Mouse (Mus musculus) MEL (cell line): Measurements from ENCODE around the gene Wdr48. TPM values are rescaled to one million over a fixed set of nuclear protein-coding genes. Genes with fewer than 3 reads are reported as not detected.

Source experiments
- DNase-seq: peaks from one replicate; pipeline ENCODE4 v3.0.0; 2011; ENCODE audit warnings: low read depth, low spot score
- H3K27ac ChIP-seq: 2 replicates; pipeline ENCODE4 v1.5.1; 2012; ENCODE audit warnings: low read depth, mild to moderate bottlenecking, control low read depth, low read length, moderate library complexity; ENCODE audit not compliant: control insufficient read depth
- H3K27me3 ChIP-seq, 2 experiments: fragments of 150-350 bp in 1 of 2; sonication (generic) in 1 of 2; 2 replicates each; pipeline ENCODE4 v1.6.1; 2012; ENCODE audit warnings: low read length in 2 of 2, mild to moderate bottlenecking in 2 of 2, improper control_type of control experiment in 1 of 2, moderate library complexity in 1 of 2; ENCODE audit not compliant: insufficient read depth in 2 of 2, control insufficient read depth in 1 of 2
- H3K36me3 ChIP-seq, 2 experiments: 2 replicates each; pipeline ENCODE4 v1.6.1; 2012 to 2014; ENCODE audit warnings: low read length in 2 of 2, improper control_type of control experiment in 1 of 2, inconsistent platforms in 1 of 2, mild to moderate bottlenecking in 1 of 2; ENCODE audit not compliant: insufficient read depth in 2 of 2, control insufficient read depth in 1 of 2
- H3K4me1 ChIP-seq, 2 experiments: fragments of 150-350 bp in 1 of 2; sonication (generic) in 1 of 2; 2 replicates each; pipeline ENCODE4 v1.6.1; 2012; ENCODE audit warnings: low read length in 2 of 2, improper control_type of control experiment in 1 of 2, mild to moderate bottlenecking in 1 of 2; ENCODE audit not compliant: insufficient read depth in 2 of 2, control insufficient read depth in 1 of 2
- H3K4me3 ChIP-seq, 2 experiments: fragments of 150-350 bp in 1 of 2; sonication (generic) in 1 of 2; 2 replicates each; pipeline ENCODE4 v1.5.1; 2012; ENCODE audit warnings: low read depth in 2 of 2, low read length in 2 of 2, mild to moderate bottlenecking in 2 of 2, moderate library complexity in 2 of 2, control low read depth in 1 of 2, improper control_type of control experiment in 1 of 2; ENCODE audit not compliant: control insufficient read depth in 1 of 2, insufficient read depth in 1 of 2
- H3K79me2 ChIP-seq: 2 replicates; pipeline ENCODE4 v1.6.1; 2012; ENCODE audit warnings: mild to moderate bottlenecking, low read length, moderate library complexity; ENCODE audit not compliant: control insufficient read depth, poor library complexity, insufficient read depth
- H3K9ac ChIP-seq: 2 replicates; pipeline ENCODE4 v1.6.1; 2012; ENCODE audit warnings: low read depth, mild to moderate bottlenecking, control low read depth, low read length, moderate library complexity; ENCODE audit not compliant: control insufficient read depth, poor library complexity, severe bottlenecking
- H3K9me3 ChIP-seq: fragments of 150-350 bp; sonication (generic); replicated peaks from 2 replicates; pipeline ENCODE4 v1.6.1; 2012; ENCODE audit warnings: mild to moderate bottlenecking, low read length, improper control_type of control experiment, moderate library complexity; ENCODE audit not compliant: insufficient read depth
- BHLHE40 ChIP-seq: IDR thresholded peaks from 2 replicates; pipeline ENCODE4 v1.6.1; 2012; ENCODE audit warnings: low read depth, mild to moderate bottlenecking, inconsistent platforms, low read length, improper control_type of control experiment, borderline replicate concordance
- CTCF ChIP-seq, 3 experiments: IDR thresholded peaks in 2 of 3; conservative IDR thresholded peaks in 1 of 3; 2 replicates each; pipeline ENCODE4 v1.5.1; 2011 to 2012; ENCODE audit warnings: low read length in 3 of 3, low read depth in 2 of 3, mild to moderate bottlenecking in 2 of 3, improper control_type of control experiment in 1 of 3, inconsistent platforms in 1 of 3, mixed read lengths in 1 of 3, moderate library complexity in 1 of 3; ENCODE audit not compliant: control insufficient read depth in 1 of 3, insufficient read depth in 1 of 3, poor library complexity in 1 of 3, severe bottlenecking in 1 of 3
- E2F4 ChIP-seq: IDR thresholded peaks from 2 replicates; pipeline ENCODE4 v1.6.1; 2011; ENCODE audit warnings: low read depth, low read length, improper control_type of control experiment, borderline replicate concordance
- ELF1 ChIP-seq: IDR thresholded peaks from 2 replicates; pipeline ENCODE4 v1.6.1; 2014; ENCODE audit warnings: low read depth, mild to moderate bottlenecking, inconsistent platforms, low read length, improper control_type of control experiment, moderate library complexity
- EP300 ChIP-seq, 2 experiments: IDR thresholded peaks; 2 replicates each; pipeline ENCODE4 v1.6.1; 2011; ENCODE audit warnings: improper control_type of control experiment in 2 of 2, low read length in 2 of 2, low read depth in 1 of 2, mild to moderate bottlenecking in 1 of 2
- ETS1 ChIP-seq: IDR thresholded peaks from 2 replicates; pipeline ENCODE4 v1.6.1; 2012; ENCODE audit warnings: low read depth, mild to moderate bottlenecking, inconsistent platforms, low read length, improper control_type of control experiment, moderate library complexity
- GABPA ChIP-seq: IDR thresholded peaks from 2 replicates; pipeline ENCODE4 v1.6.1; 2012; ENCODE audit warnings: low read depth, mild to moderate bottlenecking, inconsistent platforms, low read length, improper control_type of control experiment, moderate library complexity
- GATA1 ChIP-seq: IDR thresholded peaks from 2 replicates; pipeline ENCODE4 v1.6.1; 2011; ENCODE audit warnings: low read depth, low read length, improper control_type of control experiment
- KAT2A ChIP-seq: conservative IDR thresholded peaks from 2 replicates; pipeline ENCODE4 v1.6.1; 2012; ENCODE audit warnings: low read depth, low read length, improper control_type of control experiment, inconsistent platforms
- MAX ChIP-seq: IDR thresholded peaks from 2 replicates; pipeline ENCODE4 v1.6.1; 2011; ENCODE audit warnings: low read length, improper control_type of control experiment
- MAZ ChIP-seq: IDR thresholded peaks from 2 replicates; pipeline ENCODE4 v1.6.1; 2012; ENCODE audit warnings: low read depth, mild to moderate bottlenecking, inconsistent platforms, low read length, improper control_type of control experiment
- NELFE ChIP-seq: IDR thresholded peaks from 2 replicates; pipeline ENCODE4 v1.6.1; 2011; ENCODE audit warnings: low read depth, low read length, improper control_type of control experiment
- NRF1 ChIP-seq: IDR thresholded peaks from 2 replicates; pipeline ENCODE4 v1.6.1; 2014; ENCODE audit warnings: low read depth, mild to moderate bottlenecking, inconsistent platforms, low read length, improper control_type of control experiment, moderate library complexity; ENCODE audit not compliant: poor library complexity, insufficient read depth, severe bottlenecking
- POLR2AphosphoS2 ChIP-seq: IDR thresholded peaks from 2 replicates; pipeline ENCODE4 v1.6.1; 2011; ENCODE audit warnings: low read length, improper control_type of control experiment
- POLR2AphosphoS5 ChIP-seq: IDR thresholded peaks from 2 replicates; pipeline ENCODE4 v1.6.1; 2012; ENCODE audit warnings: low read depth, borderline replicate concordance, mild to moderate bottlenecking, inconsistent platforms, low read length, moderate library complexity, mixed read lengths
- RAD21 ChIP-seq: IDR thresholded peaks from 2 replicates; pipeline ENCODE4 v1.6.1; 2011; ENCODE audit warnings: mild to moderate bottlenecking, low read depth, low read length, improper control_type of control experiment
- RCOR1 ChIP-seq: IDR thresholded peaks from 2 replicates; pipeline ENCODE4 v1.6.1; 2012; ENCODE audit warnings: low read depth, mild to moderate bottlenecking, inconsistent platforms, low read length, improper control_type of control experiment
- SIN3A ChIP-seq: IDR thresholded peaks from 2 replicates; pipeline ENCODE4 v1.6.1; 2012; ENCODE audit warnings: low read length, improper control_type of control experiment, inconsistent platforms
- TBP ChIP-seq: IDR thresholded peaks from 2 replicates; pipeline ENCODE4 v1.8.0; 2011; ENCODE audit warnings: low read depth, low read length, improper control_type of control experiment
- UBTF ChIP-seq: IDR thresholded peaks from 2 replicates; pipeline ENCODE4 v1.6.1; 2012; ENCODE audit warnings: low read depth, mild to moderate bottlenecking, inconsistent platforms, low read length, improper control_type of control experiment, moderate library complexity, borderline replicate concordance; ENCODE audit not compliant: insufficient read depth
- USF2 ChIP-seq, 2 experiments: IDR thresholded peaks; 2 replicates each; pipeline ENCODE4 v1.6.1; 2011 to 2012; ENCODE audit warnings: improper control_type of control experiment in 2 of 2, low read length in 2 of 2, borderline replicate concordance in 1 of 2, inconsistent platforms in 1 of 2, low read depth in 1 of 2, mild to moderate bottlenecking in 1 of 2; ENCODE audit not compliant: insufficient read depth in 1 of 2
- ZNF384 ChIP-seq: IDR thresholded peaks from 2 replicates; pipeline ENCODE4 v1.6.1; 2012; ENCODE audit warnings: low read depth, mild to moderate bottlenecking, inconsistent platforms, low read length, improper control_type of control experiment
- polyA plus RNA-seq, 2 experiments: library from polyadenylated mRNA; stranded (reverse) in 1 of 2; unstranded in 1 of 2; fragments of >175 nt in 1 of 2; fragments of >200 nt in 1 of 2; gene quantifications; 2 replicates each; pipeline versions ENCODE4 v1.2.1 to v1.2.4; 2012; ENCODE audit warnings: low replicate concordance in 2 of 2, low read depth in 1 of 2; ENCODE audit not compliant: insufficient read length in 2 of 2, insufficient read depth in 1 of 2, missing spikeins in 1 of 2
- total RNA-seq: library from RNA; depleted of rRNA; stranded (reverse); fragments of 300-350 nt; gene quantifications from 2 replicates; pipeline ENCODE4 v1.2.3, GENCODE M21; 2012

Wdr48 gene
- total and polyA plus RNA-seq, 3 experiments: 31.0 to 40.5 TPM; not detected in 1

DNA sequence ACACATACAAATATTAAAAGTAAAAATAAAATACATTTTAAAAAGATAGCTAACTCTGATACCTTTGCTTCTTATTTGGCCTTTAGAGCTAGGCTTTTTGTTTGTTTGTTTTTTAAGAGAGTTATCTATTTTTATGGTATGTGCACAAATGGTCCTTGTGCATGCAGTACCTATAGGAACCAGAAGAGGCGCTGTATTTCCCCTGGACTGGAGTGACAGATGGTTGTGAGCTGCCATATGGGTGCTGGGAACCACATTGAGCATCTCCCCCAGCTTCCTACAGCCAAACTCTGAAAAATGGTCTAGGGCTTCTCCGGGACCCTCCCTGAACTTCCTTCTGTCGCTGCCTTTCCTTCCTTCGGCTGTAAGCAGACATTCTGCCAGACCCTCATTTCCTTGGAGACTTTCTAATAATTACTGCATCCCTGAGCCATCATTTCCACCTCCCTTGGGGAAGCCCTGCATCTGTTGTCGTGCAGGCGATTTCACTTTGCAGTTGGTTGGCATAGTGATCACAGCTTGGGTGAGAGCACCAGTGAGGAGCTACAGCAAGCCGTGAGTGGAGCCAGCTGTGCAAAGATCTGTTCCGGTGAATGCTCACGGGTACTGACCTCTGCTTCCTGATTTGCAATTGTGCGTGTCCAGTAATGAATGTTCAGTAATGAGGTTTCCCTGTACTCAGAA, 42.2 kb upstream of the Wdr48 start:
- peak; percentile 9 for DNase-seq
- H3K9me3 ChIP-seq: no peaks in the 10 kb centered on the region
- TF ChIP-seq UBTF: no peak
- TF ChIP-seq ELF1: no peak
- TF ChIP-seq GABPA: no peak
- TF ChIP-seq CTCF (IDR thresholded peaks at IDR 0.05 in 2 of 3, conservative IDR thresholded peaks at IDR 0.05 in 1 of 3; ENCODE audit: control insufficient read depth in 1 of 3, insufficient read depth in 1 of 3, low read depth in 2 of 3, low read length in 3 of 3, poor library complexity in 1 of 3, severe bottlenecking in 1 of 3): peak in 1 of 3 experiments; percentile 48; a peak in 3 of 6 replicates
- no peak overlapping the region for H3K9ac ChIP-seq
- H3K36me3 ChIP-seq: no peaks in the 10 kb centered on the region
- no peaks in the 10 kb centered on the region for H3K79me2 ChIP-seq
- H3K27me3 ChIP-seq: no peaks in the 10 kb centered on the region
- no peaks in the 10 kb centered on the region for H3K4me1 ChIP-seq
- H3K4me3 ChIP-seq: no peak overlapping the region
- H3K27ac ChIP-seq: no peak overlapping the region

- DNase-seq: no peak
- H3K27ac ChIP-seq: no peak overlapping the region
- H3K4me3 ChIP-seq: no peak overlapping the region
- no peaks in the 10 kb centered on the region for H3K9me3 ChIP-seq
- H3K27me3 ChIP-seq: no peaks in the 10 kb centered on the region
- H3K4me1 ChIP-seq: no peaks in the 10 kb centered on the region
- H3K79me2 ChIP-seq: no peaks in the 10 kb centered on the region
- H3K9ac ChIP-seq: no peak overlapping the region
- H3K36me3 ChIP-seq: no peaks in the 10 kb centered on the region
- no peak for TF ChIP-seq ELF1
- no peak for TF ChIP-seq SIN3A
- no peak for TF ChIP-seq NRF1
- TF ChIP-seq E2F4: no peak
- TF ChIP-seq RCOR1: no peak
- TF ChIP-seq EP300 (IDR thresholded peaks at IDR 0.05; ENCODE audit: low read depth in 1 of 2, low read length in 2 of 2): no peak
- TF ChIP-seq MAZ: no peak
- TF ChIP-seq, all 39 proteins: peak for 0
Measured at GRCm38 (mm10) chr9:119853071-119853846, 41.4 kb upstream of the Wdr48 start.

GRCm38 (mm10) chr9:119854170-119854569, 40.5 kb upstream of the Wdr48 start:
- no peak overlapping the region for H3K27ac ChIP-seq
- no peaks in the 10 kb centered on the region for H3K79me2 ChIP-seq
- DNase-seq: no peak
- H3K27me3 ChIP-seq: no peaks in the 10 kb centered on the region
- H3K4me1 ChIP-seq: no peaks in the 10 kb centered on the region
- no peaks in the 10 kb centered on the region for H3K36me3 ChIP-seq
- H3K9me3 ChIP-seq: no peaks in the 10 kb centered on the region
- H3K9ac ChIP-seq: no peak overlapping the region
- no peak overlapping the region for H3K4me3 ChIP-seq
- TF ChIP-seq POLR2AphosphoS2: no peak
- TF ChIP-seq NELFE: no peak
- TF ChIP-seq RCOR1: no peak
- TF ChIP-seq TBP: no peak
- no peak for TF ChIP-seq ZNF384
- no peak for TF ChIP-seq UBTF
- no peak for TF ChIP-seq RAD21
- no peak for TF ChIP-seq MAX
- TF ChIP-seq MAZ: no peak
- no peak for TF ChIP-seq ETS1
- TF ChIP-seq USF2 (IDR thresholded peaks at IDR 0.05; ENCODE audit: borderline replicate concordance in 1 of 2, insufficient read depth in 1 of 2, low read depth in 1 of 2, low read length in 2 of 2): no peak
- no peak for TF ChIP-seq GATA1
- no peak for TF ChIP-seq POLR2AphosphoS5
- no peak for TF ChIP-seq KAT2A
- no peak for TF ChIP-seq CTCF (IDR thresholded peaks at IDR 0.05 in 2 of 3, conservative IDR thresholded peaks at IDR 0.05 in 1 of 3; ENCODE audit: control insufficient read depth in 1 of 3, insufficient read depth in 1 of 3, low read depth in 2 of 3, low read length in 3 of 3, poor library complexity in 1 of 3, severe bottlenecking in 1 of 3)
- TF ChIP-seq BHLHE40: no peak
